Mouse (Mus musculus): ENCODE results near the gene Scly. TPM values are rescaled to one million over a fixed set of nuclear protein-coding genes. Genes with fewer than 3 reads are reported as not detected.
A peak's percentile ranks its signal among the peaks of the same experiment; 100 is the strongest.

The Scly gene
- total and polyA plus RNA-seq, 2 experiments from 2014 or later = 9.6 to 14.0 TPM

DNA sequence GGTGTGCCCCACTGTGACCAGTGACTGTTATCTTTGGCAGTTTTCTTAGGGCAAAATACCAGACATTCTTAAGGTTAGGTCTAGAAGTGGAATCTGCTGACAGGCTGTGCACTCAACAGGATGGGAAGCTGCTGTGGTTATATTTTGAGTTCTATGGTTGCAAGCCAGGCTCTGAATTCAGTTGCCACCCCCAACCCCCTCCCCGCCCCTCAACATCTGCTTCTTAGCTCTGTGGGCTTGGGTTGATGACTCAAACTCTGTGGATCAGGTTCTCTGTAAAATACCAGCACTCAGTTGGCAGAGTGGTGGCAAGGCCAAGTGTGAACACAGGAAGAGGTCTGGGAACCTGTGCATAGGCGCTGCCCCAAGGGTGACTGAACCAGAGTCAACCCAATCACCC, 54.1 kb downstream of the Scly start:
- H3K27ac ChIP-seq (ENCODE audit: low read depth) = no peak overlapping the region
- ATAC-seq (ENCODE audit: insufficient read depth, low read depth) = no peak
- TF ChIP-seq EP300 (IDR thresholded peaks at IDR 0.05; ENCODE audit: low read depth) (no peak), CTCF (IDR thresholded peaks at IDR 0.05; ENCODE audit: low read depth) (no peak)
- H3K9ac ChIP-seq (replicated peaks; ENCODE audit: low read depth, low read length) = no peak overlapping the region
- no peak overlapping the region for H3K4me3 ChIP-seq (ENCODE audit: low read depth, low read length)
- peak overlapping the region; percentile 41 for H3K4me2 ChIP-seq (ENCODE audit: low read depth, low read length)
- DNase-seq (ENCODE audit: low spot score) = no peak
- H3K27me3 ChIP-seq (ENCODE audit: control insufficient read depth, insufficient read depth, low read length) = no peaks in the 10 kb centered on the region
- H3K9me3 ChIP-seq (replicated peaks; ENCODE audit: control insufficient read depth, low read length) = no peaks in the 10 kb centered on the region
- 87% methylated on average over 2 of the region's 2 CpGs for WGBS
- H3K36me3 ChIP-seq (replicated peaks; ENCODE audit: control insufficient read depth, insufficient read depth, low read length) = 0 out of 2 replicates have a peak, but pooled peaks cover 24% of the 10 kb centered on the region
- H3K4me1 ChIP-seq (ENCODE audit: control insufficient read depth, insufficient read depth) = peaks cover 14% of the 10 kb centered on the region

DNA sequence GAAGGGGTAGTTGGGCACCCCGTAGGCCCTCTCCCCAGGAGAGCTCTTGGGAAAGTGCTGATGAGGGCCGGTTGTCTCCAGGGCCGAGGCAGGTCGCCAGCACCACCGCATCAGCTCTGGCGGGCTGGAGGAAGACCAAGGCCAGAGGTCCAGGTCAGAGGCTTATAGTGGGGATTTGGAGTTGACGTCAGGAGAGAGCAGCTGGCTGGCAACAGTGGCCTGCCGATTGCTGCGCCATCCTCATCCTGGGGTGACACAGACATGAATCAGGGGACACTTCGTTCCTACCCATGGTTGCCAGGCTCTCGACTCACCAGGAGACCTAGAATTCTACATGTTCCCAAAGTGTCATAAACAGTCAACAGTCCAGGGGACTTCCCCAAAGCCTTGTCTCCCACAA, 58.0 kb downstream of the Scly start:
- H3K9ac ChIP-seq (replicated peaks; ENCODE audit: low read depth, low read length) = no peak overlapping the region
- TF ChIP-seq CTCF (IDR thresholded peaks at IDR 0.05; ENCODE audit: low read depth) (no peak), EP300 (IDR thresholded peaks at IDR 0.05; ENCODE audit: low read depth) (no peak)
- 73% methylated on average over 11 of the region's 11 CpGs for WGBS
- H3K4me3 ChIP-seq (ENCODE audit: low read depth, low read length) = no peak overlapping the region
- H3K36me3 ChIP-seq (replicated peaks; ENCODE audit: control insufficient read depth, insufficient read depth, low read length) = peaks cover 37% of the 10 kb centered on the region
- no peak for DNase-seq (ENCODE audit: low spot score)
- peaks cover 4% of the 10 kb centered on the region; the same call in 1 of the 2 replicates for H3K4me1 ChIP-seq (ENCODE audit: control insufficient read depth, insufficient read depth)
- H3K27me3 ChIP-seq (ENCODE audit: control insufficient read depth, insufficient read depth, low read length) = no peaks in the 10 kb centered on the region
- H3K9me3 ChIP-seq (replicated peaks; ENCODE audit: control insufficient read depth, low read length) = no peaks in the 10 kb centered on the region
- no peak overlapping the region for H3K27ac ChIP-seq (ENCODE audit: low read depth)
- H3K4me2 ChIP-seq (ENCODE audit: low read depth, low read length) = no peak overlapping the region
- ATAC-seq (ENCODE audit: insufficient read depth, low read depth) = no peak

DNA sequence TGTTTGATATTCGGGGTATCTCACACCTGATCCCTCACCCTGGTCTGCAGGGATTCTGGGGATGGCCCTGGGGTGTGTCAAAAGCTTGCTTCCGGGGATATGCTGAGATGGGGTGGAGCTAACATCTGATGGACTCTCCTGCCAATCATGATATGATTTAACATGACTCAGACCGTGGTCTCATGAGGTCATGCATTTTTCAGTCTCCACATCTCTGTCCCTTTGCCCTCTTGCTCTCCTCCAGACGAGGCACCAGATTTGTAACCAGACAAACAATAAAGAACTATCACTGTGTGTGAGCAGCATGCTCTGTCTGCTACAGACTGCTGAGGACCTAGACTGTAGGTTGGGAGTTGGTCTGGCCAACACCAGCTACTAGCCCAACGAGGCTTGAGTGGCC, 64.0 kb downstream of the Scly start:
- no peak for DNase-seq (ENCODE audit: low spot score)
- Histone ChIP-seq H3K4me3 (ENCODE audit: low read depth, low read length) (no peak overlapping the region), H3K9ac (replicated peaks; ENCODE audit: low read depth, low read length) (no peak overlapping the region), H3K4me1 (ENCODE audit: control insufficient read depth, insufficient read depth) (peaks cover 12% of the 10 kb centered on the region), H3K27me3 (ENCODE audit: control insufficient read depth, insufficient read depth, low read length) (no peaks in the 10 kb centered on the region), H3K9me3 (replicated peaks; ENCODE audit: control insufficient read depth, low read length) (no peaks in the 10 kb centered on the region; the same call in 1 of the 2 replicates), H3K36me3 (replicated peaks; ENCODE audit: control insufficient read depth, insufficient read depth, low read length) (peaks cover 32% of the 10 kb centered on the region), H3K4me2 (ENCODE audit: low read depth, low read length) (no peak overlapping the region), H3K27ac (ENCODE audit: low read depth) (no peak overlapping the region)
- 75% methylated on average over 5 of the region's 5 CpGs for WGBS
- TF ChIP-seq EP300 (IDR thresholded peaks at IDR 0.05; ENCODE audit: low read depth) (no peak), CTCF (IDR thresholded peaks at IDR 0.05; ENCODE audit: low read depth) (no peak)
- ATAC-seq (ENCODE audit: insufficient read depth, low read depth) = no peak

DNA sequence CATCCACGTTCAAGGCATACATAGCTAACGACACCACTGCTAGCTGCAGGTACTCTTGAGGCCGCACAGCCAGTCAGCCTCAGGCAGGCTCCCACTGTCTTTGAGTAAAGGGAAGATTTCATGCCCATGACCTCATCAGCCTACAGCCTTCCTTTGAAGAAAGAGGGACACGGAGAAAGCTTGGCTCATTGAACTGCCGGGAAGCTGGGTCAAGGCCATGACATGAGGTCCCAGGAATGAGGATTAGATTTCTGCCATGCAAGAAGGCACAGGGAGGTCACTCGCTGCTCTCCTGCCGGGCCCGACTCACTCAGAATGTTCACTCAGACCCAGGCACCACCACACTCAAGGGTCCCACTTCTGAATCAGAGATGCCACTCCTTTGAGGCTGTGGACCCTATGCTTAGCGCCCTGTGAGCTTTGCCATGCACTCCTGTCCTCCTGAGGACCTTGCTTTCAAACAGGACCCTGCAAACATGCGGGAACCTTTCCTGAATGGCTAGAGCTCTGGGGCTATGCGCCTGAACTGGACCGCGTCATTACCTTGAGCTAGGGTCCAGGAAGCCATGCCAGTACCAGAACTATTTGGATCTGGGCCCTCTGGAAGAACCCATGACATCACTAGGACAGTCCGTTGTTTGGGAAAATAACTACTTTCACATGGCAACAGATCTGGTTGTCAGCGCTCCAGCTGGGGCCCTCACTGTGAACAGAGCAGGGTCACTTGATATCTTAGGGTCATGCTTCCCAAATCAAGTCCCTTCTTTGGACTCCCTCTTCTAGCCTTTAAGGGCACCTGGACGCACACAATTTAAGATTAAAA, 66.9 kb downstream of the Scly start:
- no peaks in the 10 kb centered on the region for H3K27me3 ChIP-seq (ENCODE audit: control insufficient read depth, insufficient read depth, low read length)
- H3K9ac ChIP-seq (replicated peaks; ENCODE audit: low read depth, low read length) = no peak overlapping the region
- no peak for TF ChIP-seq CTCF (IDR thresholded peaks at IDR 0.05; ENCODE audit: low read depth)
- TF ChIP-seq EP300 (IDR thresholded peaks at IDR 0.05; ENCODE audit: low read depth) = no peak
- no peak overlapping the region for H3K4me2 ChIP-seq (ENCODE audit: low read depth, low read length)
- H3K4me3 ChIP-seq (ENCODE audit: low read depth, low read length) = no peak overlapping the region
- WGBS = 86% methylated on average over 16 of the region's 16 CpGs
- ATAC-seq (ENCODE audit: insufficient read depth, low read depth) (no peak), DNase-seq (ENCODE audit: low spot score) (no peak)
- peaks cover 12% of the 10 kb centered on the region for H3K4me1 ChIP-seq (ENCODE audit: control insufficient read depth, insufficient read depth)
- H3K9me3 ChIP-seq (replicated peaks; ENCODE audit: control insufficient read depth, low read length) = no peaks in the 10 kb centered on the region; the same call in 1 of the 2 replicates
- no peak overlapping the region for H3K27ac ChIP-seq (ENCODE audit: low read depth)
- H3K36me3 ChIP-seq (replicated peaks; ENCODE audit: control insufficient read depth, insufficient read depth, low read length) = peaks cover 23% of the 10 kb centered on the region

DNA sequence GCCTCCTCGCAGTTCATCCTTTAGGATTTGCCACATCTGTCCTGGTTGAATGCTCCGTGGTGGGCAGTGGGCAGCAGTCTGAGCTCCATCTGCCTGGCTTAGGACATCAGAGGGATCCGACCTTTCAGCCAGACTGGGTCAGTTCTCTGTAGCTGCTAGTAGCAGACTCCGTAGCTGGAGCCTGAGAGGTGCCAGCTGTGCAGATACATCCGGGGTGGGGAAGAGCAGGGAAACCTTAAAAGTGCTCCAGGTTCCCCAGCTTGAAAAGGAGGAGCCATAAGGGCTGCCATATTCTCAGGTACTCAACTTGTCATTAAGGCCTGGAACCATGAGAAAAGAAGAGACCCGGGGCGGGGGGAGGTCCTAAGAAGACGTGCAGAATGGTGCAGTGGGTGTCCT, 67.7 kb downstream of the Scly start:
- Histone ChIP-seq H3K4me3 (ENCODE audit: low read depth, low read length) (peak overlapping the region; percentile 51), H3K9ac (replicated peaks; ENCODE audit: low read depth, low read length) (no peak overlapping the region), H3K9me3 (replicated peaks; ENCODE audit: control insufficient read depth, low read length) (no peaks in the 10 kb centered on the region; the same call in 1 of the 2 replicates), H3K4me2 (ENCODE audit: low read depth, low read length) (peak overlapping the region; percentile 89), H3K27me3 (ENCODE audit: control insufficient read depth, insufficient read depth, low read length) (no peaks in the 10 kb centered on the region), H3K36me3 (replicated peaks; ENCODE audit: control insufficient read depth, insufficient read depth, low read length) (peaks cover 21% of the 10 kb centered on the region), H3K4me1 (ENCODE audit: control insufficient read depth, insufficient read depth) (peaks cover 12% of the 10 kb centered on the region), H3K27ac (ENCODE audit: low read depth) (no peak overlapping the region)
- no peak for DNase-seq (ENCODE audit: low spot score)
- 26% methylated on average over 8 of the region's 8 CpGs for WGBS
- TF ChIP-seq CTCF (IDR thresholded peaks at IDR 0.05; ENCODE audit: low read depth) = no peak
- TF ChIP-seq EP300 (IDR thresholded peaks at IDR 0.05; ENCODE audit: low read depth) = no peak
- no peak for ATAC-seq (ENCODE audit: insufficient read depth, low read depth)

All from heart, postnatal 0 days (tissue).